ENCODE assay signal across 16 mouse cellular contexts in the genomic region with DNA sequence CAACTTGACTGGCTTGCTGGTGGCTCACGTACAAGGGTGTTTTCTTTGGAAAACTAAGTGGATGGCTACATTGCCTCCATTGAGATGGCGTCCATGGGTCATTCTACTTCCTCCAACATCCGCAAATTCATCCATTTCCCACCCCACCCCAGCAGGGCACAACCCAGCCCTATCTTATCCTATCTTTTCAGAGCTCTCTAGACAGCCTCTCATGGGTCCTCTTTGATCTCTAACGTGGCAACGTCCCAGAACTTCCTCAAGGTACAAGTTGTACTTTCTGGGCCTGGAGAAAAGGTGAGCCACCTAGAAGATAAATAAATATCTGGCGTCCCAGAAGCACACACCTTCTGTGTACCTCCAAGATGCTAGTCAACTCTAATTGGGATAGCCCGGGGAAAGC. TPM values are rescaled to one million over a fixed set of nuclear protein-coding genes. Genes with fewer than 3 reads are reported as not detected.
DNase-seq lines count a peak whose midpoint lies in the region; ATAC-seq and TF ChIP-seq lines count a peak whose summit lies in the region.
"Had no signal": no experiment of that assay in that cellular context is flagged by ENCODE, and none has a peak within 500 bp of the region (broad histone marks: within the 10 kb centered on the region; RNA-seq: fewer than 3 reads in every experiment).

No protein-coding gene starts in this region.

- no peak for TF ChIP-seq EP300 in heart, adult 2 months (IDR thresholded peaks at IDR 0.05; ENCODE audit: insufficient read depth, low read depth, low read length)

- no peaks in the 10 kb centered on the region for H3K9me3 ChIP-seq in heart, embryonic 10.5 days
- H3K9me3 ChIP-seq in kidney, embryonic 16.5 days (ENCODE audit: low read length) = no peaks in the 10 kb centered on the region
- H3K9me3 ChIP-seq in midbrain, embryonic 15.5 days = no peaks in the 10 kb centered on the region
- no peaks in the 10 kb centered on the region for H3K9me3 ChIP-seq in midbrain, embryonic 16.5 days (replicated peaks; ENCODE audit: control insufficient read depth, low read length, poor library complexity, severe bottlenecking)
- H3K9me3 ChIP-seq: hindbrain, embryonic 10.5 days; liver, embryonic 15.5 days; midbrain, embryonic 12.5 days had no signal

- peaks cover 36% of the 10 kb centered on the region for H3K4me1 ChIP-seq in heart, adult 2 months (ENCODE audit: control insufficient read depth, insufficient read depth, low read length)
- peaks cover 41% of the 10 kb centered on the region for H3K4me1 ChIP-seq in heart, embryonic 10.5 days
- H3K4me1 ChIP-seq in kidney, embryonic 16.5 days (ENCODE audit: insufficient read depth, low read length) = peaks cover 55% of the 10 kb centered on the region
- H3K4me1 ChIP-seq in midbrain, embryonic 15.5 days = 0 out of 2 replicates have a peak, but pooled peaks cover 11% of the 10 kb centered on the region
- H3K4me1 ChIP-seq in midbrain, embryonic 16.5 days (ENCODE audit: control insufficient read depth, insufficient read depth, low read length) = peaks cover 2% of the 10 kb centered on the region; the same call in 1 of the 2 replicates

- ATAC-seq in kidney, embryonic 16.5 days (ENCODE audit: low FRiP score, low TSS enrichment) = no peak
- no peak for ATAC-seq in midbrain, embryonic 15.5 days (replicated peaks)
- ATAC-seq in midbrain, embryonic 16.5 days = no peak
- ATAC-seq: forebrain, embryonic 16.5 days; inflammation-experienced regulatory T-cells, adult 6 months had no signal

- H3K79me2 ChIP-seq in heart, adult 2 months (replicated peaks; ENCODE audit: control insufficient read depth, insufficient read depth, low read length) = no peaks in the 10 kb centered on the region

- H3K9ac ChIP-seq in heart, adult 2 months (ENCODE audit: low read depth, low read length) = 0 out of 2 replicates have a peak overlapping the region, but pooled peaks have one; percentile 27
- H3K9ac ChIP-seq in kidney, embryonic 16.5 days (replicated peaks; ENCODE audit: low read length) = no peak overlapping the region
- no peak overlapping the region for H3K9ac ChIP-seq in midbrain, embryonic 15.5 days
- no peak overlapping the region for H3K9ac ChIP-seq in midbrain, embryonic 16.5 days (ENCODE audit: low read depth, low read length)
- H3K9ac ChIP-seq: liver, embryonic 15.5 days; midbrain, embryonic 12.5 days had no signal

- H3K27ac ChIP-seq in heart, adult 2 months = peak overlapping the region; percentile 84
- H3K27ac ChIP-seq in heart, embryonic 10.5 days = no peak overlapping the region
- H3K27ac ChIP-seq in kidney, embryonic 16.5 days (ENCODE audit: low read length) = peak overlapping the region; percentile 83; the same call in 1 of the 2 replicates
- H3K27ac ChIP-seq in midbrain, embryonic 15.5 days = 0 out of 2 replicates have a peak overlapping the region, but pooled peaks have one; percentile 9
- H3K27ac ChIP-seq in midbrain, embryonic 16.5 days (ENCODE audit: low read length) = no peak overlapping the region
- H3K27ac ChIP-seq: hindbrain, embryonic 10.5 days; liver, embryonic 15.5 days; midbrain, embryonic 12.5 days had no signal

- intact Hi-C loops in heart, adult 2 months (cut with DNase I) = loop anchor here (1.0 to 2.0 kb wide), 4 partner anchors 15 to 131 kb away; no protein-coding TSS in a partner anchor
- intact Hi-C loops in left cerebral cortex, postnatal 10 days (cut with DNase I) = loop anchor here (2.0 to 5.0 kb wide), 4 partner anchors 127 to 284 kb away; partner anchors contain the start of gene Cdk17

- H3K27me3 ChIP-seq in heart, adult 2 months (ENCODE audit: control insufficient read depth, insufficient read depth, low read length) = no peaks in the 10 kb centered on the region
- H3K27me3 ChIP-seq in heart, embryonic 10.5 days (ENCODE audit: insufficient read depth, poor library complexity, severe bottlenecking) = no peaks in the 10 kb centered on the region
- no peaks in the 10 kb centered on the region for H3K27me3 ChIP-seq in kidney, embryonic 16.5 days (ENCODE audit: insufficient read depth, low read length)
- no peaks in the 10 kb centered on the region for H3K27me3 ChIP-seq in midbrain, embryonic 15.5 days (replicated peaks)
- no peaks in the 10 kb centered on the region for H3K27me3 ChIP-seq in midbrain, embryonic 16.5 days (ENCODE audit: control insufficient read depth, insufficient read depth, low read depth, low read length)
- H3K27me3 ChIP-seq: midbrain, embryonic 12.5 days had no signal

- H3K4me2 ChIP-seq in kidney, embryonic 16.5 days (replicated peaks; ENCODE audit: low read depth, low read length) = no peak overlapping the region
- H3K4me2 ChIP-seq in midbrain, embryonic 15.5 days = no peak overlapping the region
- no peak overlapping the region for H3K4me2 ChIP-seq in midbrain, embryonic 16.5 days (ENCODE audit: low read length)
- H3K4me2 ChIP-seq: midbrain, embryonic 12.5 days had no signal

- 43% methylated on average over 7 of the region's 7 CpGs for WGBS in heart, adult 2 months
- 56% methylated on average over 7 of the region's 7 CpGs for WGBS in heart, embryonic 10.5 days
- WGBS in kidney, embryonic 16.5 days = 62% methylated on average over 7 of the region's 7 CpGs
- 82% methylated on average over 7 of the region's 7 CpGs for WGBS in midbrain, embryonic 15.5 days
- 82% methylated on average over 7 of the region's 7 CpGs for WGBS in midbrain, embryonic 16.5 days

- H3K36me3 ChIP-seq in heart, adult 2 months (ENCODE audit: control insufficient read depth, insufficient read depth, low read length) = peaks cover 39% of the 10 kb centered on the region
- H3K36me3 ChIP-seq in heart, embryonic 10.5 days = no peaks in the 10 kb centered on the region
- no peaks in the 10 kb centered on the region for H3K36me3 ChIP-seq in kidney, embryonic 16.5 days (ENCODE audit: insufficient read depth, low read length)
- H3K36me3 ChIP-seq in midbrain, embryonic 15.5 days (replicated peaks) = no peaks in the 10 kb centered on the region
- no peaks in the 10 kb centered on the region for H3K36me3 ChIP-seq in midbrain, embryonic 16.5 days (ENCODE audit: control insufficient read depth, insufficient read depth, low read length)
- H3K36me3 ChIP-seq: hindbrain, embryonic 10.5 days; liver, embryonic 15.5 days; midbrain, embryonic 12.5 days had no signal

- no peak for TF ChIP-seq CTCF in heart, adult 2 months (IDR thresholded peaks at IDR 0.05)

- no peak overlapping the region; the same call in 1 of the 2 replicates for H3K4me3 ChIP-seq in heart, adult 2 months
- H3K4me3 ChIP-seq in heart, embryonic 10.5 days = no peak overlapping the region
- H3K4me3 ChIP-seq in kidney, embryonic 16.5 days (ENCODE audit: low read length) = no peak overlapping the region
- no peak overlapping the region for H3K4me3 ChIP-seq in midbrain, embryonic 15.5 days
- no peak overlapping the region for H3K4me3 ChIP-seq in midbrain, embryonic 16.5 days (ENCODE audit: low read depth, low read length)
- H3K4me3 ChIP-seq: hindbrain, embryonic 10.5 days; liver, embryonic 15.5 days; midbrain, embryonic 12.5 days; myocyte had no signal

- DNase-seq in heart, adult 2 months = no peak
- no peak for DNase-seq in heart, embryonic 10.5 days (ENCODE audit: low spot score)
- no peak for DNase-seq in kidney, postnatal 4 days
- no peak for DNase-seq in left cerebral cortex, postnatal 10 days (ENCODE audit: extremely low spot score in 1 of 2, low spot score in 2 of 2)
- DNase-seq: adrenal gland, adult 8-10 months; cerebellum, adult 11-12 months; thymus, postnatal 4 days had no signal

- TF ChIP-seq POLR2A in heart, adult 2 months (IDR thresholded peaks at IDR 0.05; ENCODE audit: insufficient read depth, low read depth, low read length) = no peak

RNA-seq across cellular contexts. Expression of gene Elk3, which starts 17.3 kb away (rescaled TPM):
- 10 to 100 TPM; 33.8 to 39.4 TPM for total RNA-seq in heart, adult 2 months (2021)
- polyA plus RNA-seq in heart, adult 2 months (2012; rRNA removed) = 31.9 and 32.1 TPM in 2 replicates
- polyA plus RNA-seq in heart, embryonic 10.5 days (2016; fragmentation: Nextera tagmentation; extraction: Ambion mirVana) = 23.6 and 25.9 TPM in 2 replicates
- 41.3 and 45.6 TPM in 2 replicates for polyA plus RNA-seq in kidney, embryonic 16.5 days (2015; fragmentation: Nextera tagmentation; extraction: Ambion mirVana)
- polyA plus RNA-seq in midbrain, embryonic 15.5 days (2015; fragmentation: Nextera tagmentation; extraction: Ambion mirVana) = 7.5 and 7.9 TPM in 2 replicates
- 6.4 and 6.5 TPM in 2 replicates for polyA plus RNA-seq in midbrain, embryonic 16.5 days (2015; fragmentation: Nextera tagmentation; extraction: Ambion mirVana)
- total RNA-seq in left cerebral cortex, postnatal 10 days (2021) = 10 to 100 TPM; 10.6 to 13.9 TPM

Comparison
In these comparisons a context has a peak if more than half of its experiments do, and no peak if none do; other contexts are left out.
1. H3K27ac ChIP-seq: peak in heart, adult 2 months (single experiment), kidney, embryonic 16.5 days (single experiment) and midbrain, embryonic 15.5 days (single experiment); none in heart, embryonic 10.5 days (single experiment) and midbrain, embryonic 16.5 days (single experiment).